Mouse (Mus musculus): Measurements from ENCODE around the gene Pilra. TPM values are rescaled to one million over a fixed set of nuclear protein-coding genes. Genes with fewer than 3 reads are reported as not detected.
"Not testable (repeated sequence)": the region's sequence is repeated elsewhere in the genome, so short reads cannot be mapped to it uniquely, and the experiment has no call there.

Pilra gene
- polyA plus RNA-seq (2015; fragmentation: Nextera tagmentation; extraction: Ambion mirVana), result 2.5 and 2.9 TPM in 2 replicates

GRCm38 (mm10) chr5:137835966-137836520 is at the start of gene Pilra:
Gene Pilra (minus strand): TSS chr5:137836281.
- H3K36me3 ChIP-seq; ATAC-seq; H3K9me3 ChIP-seq; H3K27ac ChIP-seq; H3K4me2 ChIP-seq (replicated peaks); H3K4me3 ChIP-seq (replicated peaks); H3K27me3 ChIP-seq (replicated peaks); H3K4me1 ChIP-seq (replicated peaks); H3K9ac ChIP-seq: not testable (repeated sequence)
- WGBS, result 57% methylated on average over 2 of the region's 2 CpGs

- H3K4me1 ChIP-seq (replicated peaks), result no peaks in the 10 kb centered on the region
- no peaks in the 10 kb centered on the region for H3K36me3 ChIP-seq
- H3K9ac ChIP-seq, result no peak overlapping the region
- ATAC-seq, result no peak
- no peaks in the 10 kb centered on the region for H3K27me3 ChIP-seq (replicated peaks)
- H3K9me3 ChIP-seq, result no peaks in the 10 kb centered on the region
- no peak overlapping the region for H3K4me3 ChIP-seq (replicated peaks)
- no peak overlapping the region for H3K4me2 ChIP-seq (replicated peaks)
- H3K27ac ChIP-seq, result no peak overlapping the region
- WGBS, result 88% methylated on average over 3 of the region's 3 CpGs
These were observed 47.3 kb upstream of the Pilra start for GRCm38 (mm10) chr5:137883345-137883744.

DNA sequence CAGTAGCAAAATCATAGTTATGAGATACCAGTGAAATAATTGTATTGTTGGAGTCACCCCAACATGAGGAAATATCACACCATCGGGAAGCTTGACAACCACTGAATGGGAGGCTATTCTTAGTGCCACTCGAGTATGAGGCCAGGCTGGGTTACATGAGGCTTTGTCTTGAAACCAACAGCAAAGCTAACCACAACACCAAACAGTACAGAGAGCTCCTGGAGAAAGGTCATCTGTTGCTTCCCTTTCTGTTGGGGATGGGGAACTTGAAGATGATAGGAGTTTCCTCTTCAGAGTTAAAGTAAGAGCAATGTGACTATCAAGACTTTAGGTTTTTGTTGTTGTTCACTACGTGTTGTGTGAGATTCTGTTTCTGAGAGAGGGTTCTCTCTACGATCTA is 46.8 kb upstream of the Pilra start:
- Histone ChIP-seq H3K4me1 (replicated peaks) (no peaks in the 10 kb centered on the region), H3K27me3 (replicated peaks) (no peaks in the 10 kb centered on the region), H3K9me3 (no peaks in the 10 kb centered on the region), H3K4me3 (replicated peaks) (no peak overlapping the region), H3K4me2 (replicated peaks) (no peak overlapping the region), H3K27ac (no peak overlapping the region), H3K36me3 (no peaks in the 10 kb centered on the region), H3K9ac (no peak overlapping the region)
- ATAC-seq, result no peak
- WGBS, result 82% methylated on average over 4 of the region's 4 CpGs

DNA sequence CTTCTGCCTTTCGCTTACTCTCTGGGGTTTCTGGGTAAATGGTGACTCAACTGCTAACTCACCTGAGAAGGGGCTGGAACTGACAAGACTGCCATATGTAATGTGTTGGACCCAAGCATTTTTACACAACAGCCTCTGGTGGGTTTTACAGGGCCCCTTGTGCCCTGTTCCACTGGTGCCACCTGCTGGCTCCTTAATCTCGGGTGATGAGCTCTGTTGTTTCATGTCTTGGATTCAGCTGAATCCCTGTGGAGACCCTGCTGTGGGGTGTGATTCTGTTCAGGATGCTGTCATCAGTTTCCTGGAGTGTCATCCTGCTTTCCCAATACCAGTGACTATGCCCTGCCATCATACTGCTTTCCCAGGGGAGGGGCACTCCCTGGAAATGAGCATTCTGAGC is 41.8 kb upstream of the Pilra start:
- no peak for ATAC-seq
- Histone ChIP-seq H3K27me3 (replicated peaks) (no peaks in the 10 kb centered on the region), H3K4me1 (replicated peaks) (no peaks in the 10 kb centered on the region), H3K4me2 (replicated peaks) (no peak overlapping the region), H3K27ac (no peak overlapping the region), H3K9me3 (no peaks in the 10 kb centered on the region), H3K4me3 (replicated peaks) (no peak overlapping the region), H3K9ac (no peak overlapping the region), H3K36me3 (no peaks in the 10 kb centered on the region)
- WGBS, result 57% methylated on average over 2 of the region's 2 CpGs

- H3K27ac ChIP-seq, result no peak overlapping the region
- no peaks in the 10 kb centered on the region for H3K4me1 ChIP-seq (replicated peaks)
- 91% methylated on average over 2 of the region's 2 CpGs for WGBS
- ATAC-seq, result no peak
- no peak overlapping the region for H3K9ac ChIP-seq
- H3K4me2 ChIP-seq (replicated peaks), result no peak overlapping the region
- no peaks in the 10 kb centered on the region for H3K9me3 ChIP-seq
- H3K4me3 ChIP-seq (replicated peaks), result no peak overlapping the region
- no peaks in the 10 kb centered on the region for H3K36me3 ChIP-seq
- no peaks in the 10 kb centered on the region for H3K27me3 ChIP-seq (replicated peaks)
These were observed 39.0 kb upstream of the Pilra start for GRCm38 (mm10) chr5:137875054-137875453.

DNA sequence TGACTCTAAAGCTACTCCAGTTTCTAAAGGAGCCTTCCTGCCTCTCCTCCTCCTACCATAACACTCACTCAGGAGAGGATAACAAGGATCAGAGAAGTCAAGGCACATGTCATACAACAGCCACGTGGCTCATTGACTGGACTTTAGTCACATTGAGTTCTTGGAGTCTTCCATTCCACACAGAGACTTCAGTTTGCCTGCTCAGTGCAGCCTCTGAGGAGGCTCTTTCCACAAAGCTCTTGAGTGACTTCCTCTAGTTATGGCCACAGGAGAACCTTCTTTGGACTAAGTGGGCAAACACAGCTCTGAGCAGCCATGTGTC is 36.3 kb upstream of the Pilra start:
- H3K36me3 ChIP-seq; H3K4me3 ChIP-seq (replicated peaks); H3K27ac ChIP-seq; H3K9ac ChIP-seq; ATAC-seq; H3K9me3 ChIP-seq; H3K27me3 ChIP-seq (replicated peaks); H3K4me1 ChIP-seq (replicated peaks); H3K4me2 ChIP-seq (replicated peaks): not testable (repeated sequence)
- 31% methylated on average over 1 of the region's 1 CpGs for WGBS

GRCm38 (mm10) chr5:137871644-137872380 is 35.7 kb upstream of the Pilra start, which contains the start of gene Pilrb2:
Gene Pilrb2 (minus strand): TSS chr5:137871815.
- WGBS, result 68% methylated on average over 3 of the region's 3 CpGs
- H3K27ac ChIP-seq; ATAC-seq; H3K4me1 ChIP-seq (replicated peaks); H3K4me2 ChIP-seq (replicated peaks); H3K27me3 ChIP-seq (replicated peaks); H3K9ac ChIP-seq; H3K9me3 ChIP-seq; H3K36me3 ChIP-seq; H3K4me3 ChIP-seq (replicated peaks): not testable (repeated sequence)

- not testable (repeated sequence) for H3K4me3 ChIP-seq (replicated peaks); H3K9ac ChIP-seq; ATAC-seq; H3K4me1 ChIP-seq (replicated peaks); H3K36me3 ChIP-seq; H3K27me3 ChIP-seq (replicated peaks); H3K4me2 ChIP-seq (replicated peaks); H3K27ac ChIP-seq; H3K9me3 ChIP-seq
- WGBS, result 77% methylated on average over 2 of the region's 2 CpGs
These were observed 32.5 kb upstream of the Pilra start for GRCm38 (mm10) chr5:137868600-137868999.

- H3K4me1 ChIP-seq (replicated peaks); H3K4me2 ChIP-seq (replicated peaks); H3K4me3 ChIP-seq (replicated peaks); ATAC-seq; H3K9me3 ChIP-seq; H3K9ac ChIP-seq; H3K27ac ChIP-seq; H3K36me3 ChIP-seq; H3K27me3 ChIP-seq (replicated peaks): not testable (repeated sequence)
- 80% methylated on average over 1 of the region's 1 CpGs for WGBS
These were observed 27.9 kb upstream of the Pilra start for GRCm38 (mm10) chr5:137864008-137864407.

GRCm38 (mm10) chr5:137857960-137858710 is 22.1 kb upstream of the Pilra start, which contains the start of gene Pilrb1:
Gene Pilrb1 (minus strand): TSS chr5:137858106.
- H3K4me1 ChIP-seq (replicated peaks); H3K4me3 ChIP-seq (replicated peaks); H3K9me3 ChIP-seq; H3K27ac ChIP-seq; H3K4me2 ChIP-seq (replicated peaks); H3K9ac ChIP-seq; H3K27me3 ChIP-seq (replicated peaks); H3K36me3 ChIP-seq; ATAC-seq: not testable (repeated sequence)
- 70% methylated on average over 2 of the region's 2 CpGs for WGBS

DNA sequence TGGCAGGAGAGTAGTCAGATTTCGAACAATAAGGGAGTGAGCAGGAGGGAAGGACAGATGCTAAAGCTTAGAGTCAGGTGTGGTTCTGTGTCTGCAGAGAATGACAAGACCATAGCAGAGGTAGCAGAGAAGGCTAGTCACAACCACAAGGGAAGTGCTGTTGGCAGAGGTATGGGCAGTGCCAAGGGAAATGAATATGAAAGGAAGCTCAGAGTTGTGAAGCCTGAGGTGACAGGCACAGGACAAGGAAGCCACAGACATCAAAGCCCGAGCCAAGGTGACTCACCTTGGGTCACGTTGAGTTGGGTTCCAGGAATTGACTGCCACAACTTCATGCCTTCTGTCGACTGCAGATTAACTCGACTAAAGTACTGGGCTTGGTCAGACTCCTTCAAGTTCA is 20.8 kb upstream of the Pilra start:
- not testable (repeated sequence) for H3K4me3 ChIP-seq (replicated peaks); ATAC-seq; H3K9ac ChIP-seq; H3K4me2 ChIP-seq (replicated peaks); H3K27ac ChIP-seq; H3K27me3 ChIP-seq (replicated peaks); H3K9me3 ChIP-seq; H3K4me1 ChIP-seq (replicated peaks); H3K36me3 ChIP-seq
- 62% methylated on average over 5 of the region's 5 CpGs for WGBS

- not testable (repeated sequence) for H3K27me3 ChIP-seq (replicated peaks); H3K9me3 ChIP-seq; H3K27ac ChIP-seq; H3K9ac ChIP-seq; H3K36me3 ChIP-seq; H3K4me1 ChIP-seq (replicated peaks); ATAC-seq; H3K4me3 ChIP-seq (replicated peaks); H3K4me2 ChIP-seq (replicated peaks)
- WGBS, result 73% methylated on average over 3 of the region's 3 CpGs
These were observed 18.8 kb upstream of the Pilra start for GRCm38 (mm10) chr5:137854907-137855306.

GRCm38 (mm10) chr5:137850313-137850712 is 14.2 kb upstream of the Pilra start:
- not testable (repeated sequence) for H3K27me3 ChIP-seq (replicated peaks); H3K9me3 ChIP-seq; ATAC-seq; H3K4me3 ChIP-seq (replicated peaks); H3K4me2 ChIP-seq (replicated peaks); H3K9ac ChIP-seq; H3K27ac ChIP-seq; H3K4me1 ChIP-seq (replicated peaks); H3K36me3 ChIP-seq
- WGBS, result 92% methylated on average over 1 of the region's 1 CpGs
